Mouse (Mus musculus): ENCODE data around the gene Gm15217.

GRCm38 (mm10) chr14:46430231-46430630 is 51.0 kb downstream of the Gm15217 start:
- TF ChIP-seq CTCF (IDR thresholded peaks at IDR 0.05; ENCODE audit: extremely low read depth, insufficient read depth, low read length) (no peak), POLR2A (IDR thresholded peaks at IDR 0.05; ENCODE audit: extremely low read depth, insufficient read depth, low read length) (no peak)

All from cortical plate, adult 2 months (tissue).